Mouse (Mus musculus): Measurements from ENCODE around the gene Cmtm8. TPM values are rescaled to one million over a fixed set of nuclear protein-coding genes. Genes with fewer than 3 reads are reported as not detected.

Cmtm8 gene
- total RNA-seq, 1 experiment from 2014 or later, result 3.3 TPM

DNA sequence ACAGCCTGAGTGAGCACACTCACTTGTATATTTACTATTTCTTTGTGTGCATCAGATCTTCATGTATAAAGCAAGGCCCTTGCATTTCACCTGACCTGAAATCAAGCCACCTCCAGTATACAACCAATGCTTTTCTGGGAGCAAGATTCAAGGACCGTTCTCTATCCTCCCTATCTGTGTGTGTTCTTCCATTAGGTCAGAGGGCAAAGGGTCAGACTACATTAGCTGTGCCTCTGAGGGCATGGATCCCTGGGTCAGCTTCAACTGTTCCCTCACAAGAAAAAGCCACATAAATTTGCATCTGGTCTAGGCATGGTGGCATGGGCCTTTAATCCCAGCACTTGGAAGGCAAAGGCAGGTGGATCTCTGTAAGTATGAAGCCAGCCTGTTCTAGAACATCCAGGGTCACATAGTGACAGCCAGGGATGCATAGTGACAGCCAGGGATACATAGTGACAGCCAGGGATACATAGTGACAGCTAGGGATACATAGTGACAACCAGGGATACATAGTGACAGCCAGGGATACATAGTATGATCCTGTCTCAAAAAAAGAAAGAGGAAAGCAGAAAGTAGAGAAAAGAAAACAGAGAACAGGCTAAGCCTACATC, 16.6 kb downstream of the Cmtm8 start:
- ATAC-seq (ENCODE audit: extremely low read depth, insufficient number of reproducible peaks, low FRiP score, poor library complexity, severe bottlenecking), result no peak

DNA sequence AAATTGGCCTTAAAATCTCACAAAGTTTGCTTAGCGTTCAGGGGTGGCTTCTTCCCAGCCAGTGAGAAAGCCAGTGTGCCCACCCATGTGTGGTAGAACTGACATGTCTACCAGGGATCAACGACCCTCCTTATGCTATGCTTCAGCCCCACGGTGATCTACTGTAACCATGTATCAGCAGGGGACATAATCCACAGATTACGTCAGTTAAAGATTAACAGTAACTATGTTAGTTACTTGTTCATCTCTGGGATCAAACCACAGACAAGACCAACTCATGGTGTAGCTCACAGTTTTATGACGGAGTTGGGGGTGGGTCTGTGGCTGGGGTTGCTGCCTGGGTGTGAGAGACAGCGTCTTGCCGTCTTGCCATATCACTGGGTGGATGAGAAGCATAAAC, 19.8 kb downstream of the Cmtm8 start:
- no peak for ATAC-seq (ENCODE audit: extremely low read depth, insufficient number of reproducible peaks, low FRiP score, poor library complexity, severe bottlenecking)

DNA sequence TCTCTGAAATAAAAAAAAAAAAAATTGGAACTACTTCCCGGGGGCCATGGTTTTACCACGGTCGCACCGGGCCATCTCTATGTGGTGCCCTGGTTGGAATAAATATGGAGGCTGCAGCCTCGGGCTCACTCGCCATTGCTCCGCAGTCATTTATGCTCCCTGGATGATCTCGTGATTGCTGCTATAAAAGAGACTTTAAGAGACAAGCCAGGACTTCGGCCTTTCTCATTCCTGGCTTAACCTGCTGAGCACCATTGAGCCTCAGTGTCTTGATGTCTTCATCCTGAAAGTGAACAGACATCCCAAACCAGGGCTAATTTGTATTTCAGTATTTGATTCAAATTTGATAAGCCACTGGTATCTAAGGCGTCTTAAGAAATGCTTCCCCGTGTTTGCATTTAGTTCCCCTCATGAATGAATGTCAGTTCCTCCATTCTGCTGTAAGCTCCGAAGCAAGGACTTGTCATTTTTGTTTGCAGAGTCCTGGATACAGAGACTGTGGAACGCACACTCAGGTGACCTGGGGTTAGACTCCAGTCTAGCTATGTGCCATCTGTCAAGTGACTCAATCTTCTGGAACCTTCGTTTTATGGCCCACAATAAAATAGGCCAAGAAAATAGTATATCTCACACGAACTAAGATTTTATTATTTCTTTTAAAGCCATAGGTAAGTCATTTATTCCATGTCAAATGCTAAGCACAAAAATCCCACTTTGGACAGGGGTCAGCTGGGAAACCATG, 22.2 kb downstream of the Cmtm8 start:
- ATAC-seq (ENCODE audit: extremely low read depth, insufficient number of reproducible peaks, low FRiP score, poor library complexity, severe bottlenecking), result no peak

DNA sequence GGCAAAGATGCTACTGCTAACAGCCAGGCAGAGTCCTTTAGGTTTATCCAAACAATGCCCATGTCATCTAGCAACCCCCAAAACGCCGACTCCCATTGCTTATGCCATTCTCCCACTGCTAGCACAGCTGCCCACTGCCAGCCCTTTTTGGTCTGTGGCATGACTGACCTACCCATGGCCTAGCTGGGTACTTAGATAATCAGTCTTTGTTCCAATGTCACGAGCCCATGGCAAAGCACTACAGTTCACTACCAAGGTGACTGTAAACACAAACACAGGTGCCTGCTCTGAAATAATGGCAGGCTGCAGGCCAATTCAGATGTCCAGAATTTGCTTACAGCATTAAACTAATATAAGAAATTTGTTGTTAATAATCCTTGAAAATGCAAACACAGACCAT, 25.0 kb downstream of the Cmtm8 start:
- ATAC-seq (ENCODE audit: extremely low read depth, insufficient number of reproducible peaks, low FRiP score, poor library complexity, severe bottlenecking), result no peak

DNA sequence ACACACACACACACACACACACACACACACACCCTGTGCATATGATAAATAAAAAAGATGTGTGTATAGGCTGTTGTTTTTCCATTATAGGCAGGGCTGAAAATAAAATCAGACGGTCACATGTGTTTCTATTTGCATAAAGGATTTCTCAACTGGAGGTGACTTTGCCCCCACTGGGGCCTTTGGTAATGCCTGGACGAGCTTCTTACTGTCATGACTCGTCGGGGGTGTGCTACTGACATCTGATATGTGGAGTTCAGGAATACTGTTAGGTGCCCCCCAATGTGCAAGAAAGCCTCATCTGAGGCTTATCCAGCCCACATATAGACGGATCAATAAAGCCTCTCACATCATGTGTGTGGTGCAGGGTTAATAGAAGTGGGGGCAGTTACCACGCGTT, 26.9 kb downstream of the Cmtm8 start:
- ATAC-seq (ENCODE audit: extremely low read depth, insufficient number of reproducible peaks, low FRiP score, poor library complexity, severe bottlenecking), result no peak

DNA sequence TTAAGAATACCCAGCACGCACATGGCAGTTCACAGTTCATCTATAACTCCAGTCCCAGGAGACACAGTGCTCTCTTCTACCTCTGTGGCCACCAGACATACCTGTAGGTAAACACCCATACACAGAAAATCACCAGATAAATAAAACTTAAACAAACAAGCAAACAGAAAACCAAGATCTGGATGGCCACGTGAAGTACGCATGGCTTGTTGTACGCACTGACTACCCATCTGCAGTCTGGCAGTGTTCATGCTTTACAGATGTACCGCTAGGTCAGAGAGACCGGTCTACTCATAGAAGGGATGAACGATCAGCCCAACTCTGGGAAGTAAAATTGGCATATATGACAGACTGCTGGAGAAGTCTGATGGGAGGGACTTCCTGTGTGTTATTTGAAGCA, 27.8 kb downstream of the Cmtm8 start:
- ATAC-seq (ENCODE audit: extremely low read depth, insufficient number of reproducible peaks, low FRiP score, poor library complexity, severe bottlenecking), result no peak

DNA sequence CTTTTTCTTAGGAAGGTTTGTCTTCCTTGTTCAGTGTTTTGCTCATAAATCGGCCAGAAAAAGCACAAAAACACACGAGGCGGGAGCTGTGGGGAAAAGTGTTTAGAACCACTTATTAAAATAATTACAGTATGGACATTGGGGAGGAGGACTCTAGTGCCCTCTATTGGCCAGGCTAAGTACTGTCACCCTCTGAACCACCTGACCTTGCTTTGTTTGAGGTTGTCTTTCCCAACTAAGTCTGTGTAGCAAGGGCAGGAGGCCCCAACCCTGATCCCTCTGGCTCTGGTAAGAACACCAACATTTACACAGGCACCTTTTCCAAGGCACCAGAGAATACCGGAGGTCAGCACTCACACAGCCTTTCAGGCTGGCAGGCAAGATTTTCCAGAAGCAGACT, 28.6 kb downstream of the Cmtm8 start:
- ATAC-seq (ENCODE audit: extremely low read depth, insufficient number of reproducible peaks, low FRiP score, poor library complexity, severe bottlenecking), result peak; percentile 91

DNA sequence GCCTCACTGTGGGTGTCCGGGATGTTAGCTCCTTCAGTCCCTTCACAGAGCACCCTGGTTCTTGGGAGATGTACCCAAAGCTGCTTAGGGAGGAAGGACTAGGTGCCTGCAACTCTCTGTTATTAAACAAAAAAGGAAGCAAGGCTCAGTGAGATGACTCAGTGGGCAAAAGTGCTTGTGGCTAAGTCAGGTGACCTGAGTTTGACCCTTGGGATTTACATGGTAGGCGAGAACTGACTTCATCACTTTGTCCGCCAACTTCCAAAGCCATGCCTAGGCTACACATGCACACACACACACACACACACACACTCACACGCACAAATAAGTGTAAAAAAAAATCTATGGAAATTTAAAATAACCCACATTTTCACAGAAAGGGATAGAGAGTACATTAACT, 32.0 kb downstream of the Cmtm8 start:
- ATAC-seq (ENCODE audit: extremely low read depth, insufficient number of reproducible peaks, low FRiP score, poor library complexity, severe bottlenecking), result no peak

DNA sequence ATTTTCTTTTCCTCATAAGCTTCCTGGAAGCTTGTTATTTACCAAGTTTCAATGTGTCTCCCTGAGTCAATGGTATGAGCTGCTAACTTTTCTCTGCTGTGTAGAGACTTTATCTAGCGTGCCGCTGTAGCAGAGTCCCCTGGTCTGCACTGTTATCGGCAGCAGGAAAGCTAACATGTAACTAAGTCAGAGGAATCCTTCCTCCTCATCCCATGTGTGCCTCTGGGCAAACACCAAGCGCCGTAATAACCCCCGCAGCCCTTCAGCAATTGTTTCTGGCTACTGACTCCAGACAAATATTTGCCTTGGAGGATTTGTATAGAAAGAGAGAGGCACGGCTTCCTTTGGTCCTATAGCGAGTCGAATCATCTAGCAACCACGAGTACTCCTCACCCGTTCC, 33.1 kb downstream of the Cmtm8 start:
- ATAC-seq (ENCODE audit: extremely low read depth, insufficient number of reproducible peaks, low FRiP score, poor library complexity, severe bottlenecking), result no peak

DNA sequence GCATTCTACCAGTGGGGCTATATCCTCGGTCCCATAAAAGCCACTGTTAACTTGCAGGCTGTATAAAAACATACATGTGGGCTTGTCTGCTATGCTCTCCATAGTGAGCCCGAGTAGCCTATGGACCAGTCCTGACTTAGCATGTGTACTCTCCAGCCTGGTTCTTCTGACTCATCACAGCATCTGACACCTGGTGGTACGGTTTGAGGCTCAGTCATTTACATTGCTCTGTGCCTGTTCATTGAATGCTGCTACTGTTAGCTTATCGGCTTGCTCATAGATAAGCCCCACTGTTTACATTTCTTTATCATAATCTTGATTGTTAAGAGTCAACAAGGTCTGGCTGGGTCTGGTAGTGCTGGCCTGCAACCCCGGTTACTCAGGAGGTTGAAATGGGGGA, 35.3 kb downstream of the Cmtm8 start:
- ATAC-seq (ENCODE audit: extremely low read depth, insufficient number of reproducible peaks, low FRiP score, poor library complexity, severe bottlenecking), result no peak

DNA sequence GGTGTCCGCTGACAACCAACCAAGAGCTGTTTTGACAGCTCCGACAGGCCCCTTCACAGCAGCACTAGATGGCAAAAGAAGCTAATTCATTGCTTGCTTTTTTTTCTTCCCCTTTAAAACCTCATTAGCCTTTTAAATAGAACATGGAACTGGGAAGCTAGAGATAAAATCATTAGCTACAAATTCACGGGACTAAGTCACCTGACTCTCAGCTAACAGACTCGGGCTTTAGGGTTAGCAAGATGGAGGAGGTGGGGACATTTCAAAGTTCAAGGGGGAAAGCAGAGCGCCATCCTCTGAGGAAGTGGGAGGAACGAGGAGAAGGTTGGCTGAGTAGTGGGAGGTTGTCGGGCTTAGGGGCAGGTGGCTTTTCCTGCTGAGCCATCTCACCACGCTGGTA, 36.7 kb downstream of the Cmtm8 start:
- ATAC-seq (ENCODE audit: extremely low read depth, insufficient number of reproducible peaks, low FRiP score, poor library complexity, severe bottlenecking), result no peak

DNA sequence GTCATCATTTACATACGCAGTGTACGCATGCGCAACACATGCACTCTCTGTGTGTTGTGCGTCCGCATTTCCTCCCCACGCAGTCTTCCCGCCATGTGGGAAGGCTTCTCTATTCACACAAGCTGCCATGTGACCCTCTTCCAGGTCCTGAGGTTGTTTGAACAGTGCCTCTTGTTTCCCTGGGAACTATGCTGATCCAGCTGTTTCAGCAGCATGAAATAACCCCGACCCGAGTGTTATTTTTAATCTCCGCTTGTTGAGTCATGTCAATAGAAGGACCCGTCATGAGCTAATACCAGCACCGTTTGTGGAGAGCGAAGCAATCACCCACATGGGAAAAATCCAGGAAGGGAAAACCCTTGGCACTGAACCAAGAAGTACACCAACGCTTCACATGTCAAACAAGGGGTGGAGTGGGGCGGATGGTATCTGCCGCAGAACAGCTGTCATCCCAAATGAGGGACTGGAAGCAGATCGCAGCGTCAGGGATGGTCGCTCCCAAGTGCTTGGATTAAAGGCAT, 38.7 kb downstream of the Cmtm8 start:
- ATAC-seq (ENCODE audit: extremely low read depth, insufficient number of reproducible peaks, low FRiP score, poor library complexity, severe bottlenecking), result no peak

DNA sequence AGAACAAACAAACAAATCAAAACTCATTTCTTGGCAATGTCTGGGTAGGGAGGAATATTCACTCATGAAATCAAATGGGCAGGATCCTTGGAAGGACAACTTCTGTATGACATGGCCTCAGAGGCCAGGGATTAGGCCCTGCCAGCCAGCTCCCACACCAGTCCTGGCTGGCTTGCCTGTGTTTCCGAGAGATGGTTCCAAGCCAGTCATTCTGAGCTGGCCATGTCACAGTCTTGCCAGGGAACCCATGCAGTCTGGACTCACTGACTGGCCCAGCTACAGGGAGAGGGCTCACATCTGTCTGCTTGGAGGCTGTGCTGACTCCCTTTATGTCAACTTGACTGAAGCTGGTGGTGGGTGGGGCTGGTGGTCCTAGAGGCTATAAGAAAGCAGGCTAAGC, 41.8 kb downstream of the Cmtm8 start:
- no peak for ATAC-seq (ENCODE audit: extremely low read depth, insufficient number of reproducible peaks, low FRiP score, poor library complexity, severe bottlenecking)

DNA sequence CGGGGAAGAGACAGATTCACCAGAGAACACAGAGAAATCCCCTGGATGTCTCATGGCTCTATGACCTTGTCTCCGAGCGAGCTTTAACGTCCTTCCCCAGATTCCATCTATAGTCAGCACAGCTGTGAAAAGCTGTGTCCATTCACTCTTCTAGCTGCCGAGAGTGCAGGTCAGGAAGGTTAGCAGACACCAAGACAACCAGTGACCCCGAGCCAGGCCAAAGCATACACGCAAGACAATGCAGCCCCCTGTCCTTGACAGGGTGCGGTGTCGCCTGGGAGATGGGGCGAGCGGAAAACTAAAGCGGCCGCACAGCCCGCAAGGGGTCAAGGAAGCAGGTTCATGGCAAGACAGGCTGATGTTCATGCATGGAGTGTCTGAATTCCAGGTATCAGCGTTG, 42.7 kb downstream of the Cmtm8 start:
- no peak for ATAC-seq (ENCODE audit: extremely low read depth, insufficient number of reproducible peaks, low FRiP score, poor library complexity, severe bottlenecking)

DNA sequence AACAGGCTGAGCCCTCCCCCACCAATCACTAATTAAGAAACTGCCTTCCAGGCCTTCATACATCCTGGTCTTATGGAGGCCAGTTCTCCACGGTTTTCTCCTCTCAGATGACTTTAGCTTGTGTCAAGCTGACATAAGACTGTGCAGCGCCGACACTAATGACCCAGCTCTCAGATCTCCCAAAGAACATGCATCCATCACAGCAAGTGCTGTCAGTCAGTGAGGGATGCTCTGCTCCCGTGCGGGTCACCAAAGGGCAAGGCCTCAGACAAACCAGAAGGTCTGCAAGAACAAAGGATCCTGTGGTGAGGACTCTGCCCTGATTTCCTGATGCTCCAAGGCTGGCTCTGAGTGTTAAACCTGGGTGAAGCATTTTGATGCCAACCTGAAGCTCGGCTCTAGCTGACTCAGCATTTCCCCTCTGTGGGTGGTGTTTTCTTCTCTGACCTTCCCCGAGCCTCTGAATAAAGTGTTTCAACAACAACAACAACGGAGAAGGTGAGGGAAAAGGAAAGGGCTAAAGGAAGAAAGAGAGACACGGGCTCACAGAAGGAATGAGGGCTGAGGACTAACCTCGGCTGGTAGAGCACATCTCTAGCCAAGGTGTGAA, 44.4 kb downstream of the Cmtm8 start:
- ATAC-seq (ENCODE audit: extremely low read depth, insufficient number of reproducible peaks, low FRiP score, poor library complexity, severe bottlenecking), result no peak

DNA sequence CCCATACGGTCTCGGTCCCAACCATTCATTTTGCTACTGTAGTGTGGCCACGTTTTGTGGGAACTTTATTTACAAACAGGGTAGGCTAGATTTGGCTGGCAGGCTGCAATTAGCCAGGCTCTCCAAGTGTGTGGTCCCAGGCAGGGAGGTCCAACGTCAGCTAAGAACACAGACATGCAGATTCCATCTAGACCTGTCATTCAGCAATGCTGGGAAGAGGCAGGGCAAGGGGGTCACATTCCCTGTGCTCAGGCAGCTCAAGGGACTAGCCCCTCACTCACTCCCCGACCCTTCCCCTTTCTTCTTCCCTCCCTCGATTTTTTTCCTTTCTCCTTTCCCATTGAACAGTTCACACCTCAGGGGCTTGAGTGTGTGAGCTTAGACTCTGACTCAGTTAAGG, 45.1 kb downstream of the Cmtm8 start:
- ATAC-seq (ENCODE audit: extremely low read depth, insufficient number of reproducible peaks, low FRiP score, poor library complexity, severe bottlenecking), result no peak

DNA sequence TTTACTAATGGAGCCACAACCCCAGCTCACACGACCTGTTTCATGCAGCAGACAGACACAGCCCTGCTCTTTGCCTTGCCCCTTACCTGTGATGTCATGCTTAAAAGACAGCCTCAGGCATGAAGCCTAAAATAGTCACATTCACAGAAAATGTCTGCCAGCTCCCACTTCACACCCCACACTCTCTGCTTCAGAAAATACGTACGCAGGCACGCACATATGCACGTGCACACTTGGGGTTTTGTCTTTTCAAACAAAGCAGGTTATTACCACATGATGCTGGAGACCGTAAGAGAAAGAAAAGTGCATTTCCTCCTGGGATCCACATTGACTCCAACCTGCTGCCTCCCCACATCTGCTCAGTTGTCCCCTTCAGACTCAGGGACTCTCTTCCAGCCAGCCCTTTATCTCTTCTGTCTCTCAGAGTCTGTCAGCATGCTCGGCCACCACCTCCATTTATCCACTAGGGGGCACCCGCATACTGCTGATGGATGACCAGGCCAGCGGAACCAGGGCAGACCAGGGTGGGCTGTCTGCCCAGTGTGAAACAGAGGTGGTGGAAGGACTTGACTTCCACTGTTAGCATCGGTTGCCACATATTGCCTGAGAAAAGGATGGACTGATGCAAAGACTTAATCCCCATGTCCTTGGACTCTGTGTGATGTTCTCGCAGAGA, 46.5 kb downstream of the Cmtm8 start:
- ATAC-seq (ENCODE audit: extremely low read depth, insufficient number of reproducible peaks, low FRiP score, poor library complexity, severe bottlenecking), result peak; percentile 84

DNA sequence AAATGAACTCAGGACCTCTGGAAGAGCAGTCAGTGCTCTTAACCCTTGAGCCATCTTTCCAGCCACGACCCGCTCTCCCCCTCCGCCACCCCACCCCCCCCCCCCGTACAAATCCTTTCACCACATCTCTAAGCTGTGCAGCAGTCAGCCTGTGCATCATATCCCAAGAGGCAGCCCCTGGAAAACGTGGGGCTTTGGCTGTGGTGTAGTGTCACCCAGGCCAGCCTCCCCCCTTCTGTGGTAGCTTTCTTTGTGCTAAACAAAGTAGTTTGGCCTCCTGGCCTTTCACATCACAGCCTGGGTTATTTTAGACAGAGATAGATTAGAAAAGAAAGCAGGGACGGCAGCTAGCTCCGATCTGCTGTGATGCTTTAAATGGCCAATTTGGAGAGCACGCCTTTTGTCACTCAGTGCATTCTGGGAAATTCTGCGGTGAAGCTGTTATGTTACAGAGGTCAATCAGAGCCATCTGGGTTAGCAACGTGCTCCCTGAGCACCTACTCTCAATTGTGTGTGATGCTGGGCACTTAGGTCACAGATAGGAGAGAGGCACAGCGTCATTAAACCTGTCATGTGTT, 47.4 kb downstream of the Cmtm8 start:
- no peak for ATAC-seq (ENCODE audit: extremely low read depth, insufficient number of reproducible peaks, low FRiP score, poor library complexity, severe bottlenecking)

DNA sequence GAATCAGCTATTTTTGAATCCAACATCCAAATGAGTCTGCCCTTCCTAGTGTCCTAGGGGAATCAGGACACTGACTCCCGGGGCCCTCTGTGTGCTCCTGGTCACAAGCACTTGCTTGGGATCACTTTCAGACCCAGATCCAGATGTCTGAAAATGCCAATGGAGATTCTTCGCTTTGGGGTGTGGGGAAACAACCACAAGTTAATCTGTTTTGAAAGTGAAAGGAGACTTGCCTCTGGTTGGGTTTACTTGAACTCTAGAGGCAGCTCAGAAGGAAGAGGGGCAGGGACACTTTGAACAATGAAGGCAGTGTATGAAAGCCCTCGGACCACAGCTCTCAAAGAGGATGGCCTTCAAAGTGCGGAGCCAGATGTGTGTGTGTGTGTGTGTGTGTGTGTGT, 49.5 kb downstream of the Cmtm8 start:
- ATAC-seq (ENCODE audit: extremely low read depth, insufficient number of reproducible peaks, low FRiP score, poor library complexity, severe bottlenecking), result no peak
